Mouse (Mus musculus): Measurements from ENCODE around the gene Dnali1. TPM values are rescaled to one million over a fixed set of nuclear protein-coding genes. Genes with fewer than 3 reads are reported as not detected.
A peak's percentile ranks its signal among the peaks of the same experiment; 100 is the strongest.

Gene Dnali1
- 0.05 and 0.14 TPM in 2 replicates for polyA plus RNA-seq (2015; fragmentation: Nextera tagmentation; extraction: Ambion mirVana)

GRCm38 (mm10) chr4:125065517-125066307, at the start of gene Dnali1:
Dnali1 (minus strand) TSS chr4:125065703.
- 2% methylated on average over 26 of the region's 26 CpGs for WGBS
- H3K4me1 ChIP-seq (replicated peaks; ENCODE audit: insufficient read depth, low read length), result peaks cover 7% of the 10 kb centered on the region
- peak within 1 kb of the TSS; percentile 90 for H3K4me3 ChIP-seq (replicated peaks; ENCODE audit: low read depth, low read length)
- peak; percentile 11; the same call in 1 of the 2 replicates for ATAC-seq (replicated peaks; ENCODE audit: low FRiP score, low read depth)
- peak; percentile 5; the same call in 1 of the 2 replicates for TF ChIP-seq CTCF (IDR thresholded peaks at IDR 0.05; ENCODE audit: low read depth)
- H3K27me3 ChIP-seq (ENCODE audit: insufficient read depth, low read length), result no peaks in the 10 kb centered on the region
- peak; percentile 76 for DNase-seq (ENCODE audit: low spot score)
- peak within 1 kb of the TSS; percentile 91 for H3K9ac ChIP-seq (ENCODE audit: low read depth, low read length)
- peak within 1 kb of the TSS; percentile 76 for H3K4me2 ChIP-seq (ENCODE audit: low read length)
- peak within 1 kb of the TSS; percentile 58 for H3K27ac ChIP-seq
- no peaks in the 10 kb centered on the region for H3K9me3 ChIP-seq (replicated peaks; ENCODE audit: low read length)
- H3K36me3 ChIP-seq (ENCODE audit: insufficient read depth, low read length), result peaks cover 12% of the 10 kb centered on the region

- Histone ChIP-seq H3K36me3 (ENCODE audit: insufficient read depth, low read length) (no peaks in the 10 kb centered on the region; the same call in 1 of the 2 replicates), H3K4me3 (replicated peaks; ENCODE audit: low read depth, low read length) (no peak overlapping the region), H3K4me1 (replicated peaks; ENCODE audit: insufficient read depth, low read length) (peaks cover 13% of the 10 kb centered on the region; the same call in 1 of the 2 replicates), H3K9me3 (replicated peaks; ENCODE audit: low read length) (no peaks in the 10 kb centered on the region), H3K27ac (peak overlapping the region; percentile 66), H3K4me2 (ENCODE audit: low read length) (no peak overlapping the region), H3K9ac (ENCODE audit: low read depth, low read length) (no peak overlapping the region), H3K27me3 (ENCODE audit: insufficient read depth, low read length) (no peaks in the 10 kb centered on the region)
- DNase-seq (ENCODE audit: low spot score) (no peak), ATAC-seq (replicated peaks; ENCODE audit: low FRiP score, low read depth) (no peak)
- no peak for TF ChIP-seq CTCF (IDR thresholded peaks at IDR 0.05; ENCODE audit: low read depth)
- WGBS, result 69% methylated on average over 4 of the region's 4 CpGs
Measured at GRCm38 (mm10) chr4:125115081-125115480, 49.6 kb upstream of the Dnali1 start.

GRCm38 (mm10) chr4:125114638-125115037, 49.1 kb upstream of the Dnali1 start:
- Histone ChIP-seq H3K9ac (ENCODE audit: low read depth, low read length) (no peak overlapping the region), H3K36me3 (ENCODE audit: insufficient read depth, low read length) (0 out of 2 replicates have a peak, but pooled peaks cover under 1% of the 10 kb centered on the region), H3K9me3 (replicated peaks; ENCODE audit: low read length) (no peaks in the 10 kb centered on the region), H3K27me3 (ENCODE audit: insufficient read depth, low read length) (no peaks in the 10 kb centered on the region), H3K4me3 (replicated peaks; ENCODE audit: low read depth, low read length) (no peak overlapping the region), H3K4me2 (ENCODE audit: low read length) (no peak overlapping the region), H3K4me1 (replicated peaks; ENCODE audit: insufficient read depth, low read length) (peaks cover 13% of the 10 kb centered on the region; the same call in 1 of the 2 replicates), H3K27ac (peak overlapping the region; percentile 66)
- peak; percentile 50 for ATAC-seq (replicated peaks; ENCODE audit: low FRiP score, low read depth)
- TF ChIP-seq CTCF (IDR thresholded peaks at IDR 0.05; ENCODE audit: low read depth), result peak; percentile 81
- peak; percentile 94 for DNase-seq (ENCODE audit: low spot score)
- 4% methylated on average over 6 of the region's 6 CpGs for WGBS

- no peak overlapping the region for H3K27ac ChIP-seq
- TF ChIP-seq CTCF (IDR thresholded peaks at IDR 0.05; ENCODE audit: low read depth), result no peak
- H3K9me3 ChIP-seq (replicated peaks; ENCODE audit: low read length), result no peaks in the 10 kb centered on the region
- no peak for DNase-seq (ENCODE audit: low spot score)
- H3K4me3 ChIP-seq (replicated peaks; ENCODE audit: low read depth, low read length), result no peak overlapping the region
- 0 out of 2 replicates have a peak, but pooled peaks cover 19% of the 10 kb centered on the region for H3K36me3 ChIP-seq (ENCODE audit: insufficient read depth, low read length)
- no peak for ATAC-seq (replicated peaks; ENCODE audit: low FRiP score, low read depth)
- H3K4me2 ChIP-seq (ENCODE audit: low read length), result no peak overlapping the region
- H3K9ac ChIP-seq (ENCODE audit: low read depth, low read length), result no peak overlapping the region
- no peaks in the 10 kb centered on the region for H3K4me1 ChIP-seq (replicated peaks; ENCODE audit: insufficient read depth, low read length)
- 90% methylated on average over 9 of the region's 9 CpGs for WGBS
- H3K27me3 ChIP-seq (ENCODE audit: insufficient read depth, low read length), result no peaks in the 10 kb centered on the region
Measured at GRCm38 (mm10) chr4:125105354-125105753, 39.9 kb upstream of the Dnali1 start.

- no peak for TF ChIP-seq CTCF (IDR thresholded peaks at IDR 0.05; ENCODE audit: low read depth)
- no peak overlapping the region for H3K9ac ChIP-seq (ENCODE audit: low read depth, low read length)
- no peaks in the 10 kb centered on the region for H3K4me1 ChIP-seq (replicated peaks; ENCODE audit: insufficient read depth, low read length)
- DNase-seq (ENCODE audit: low spot score), result no peak
- no peak overlapping the region for H3K27ac ChIP-seq
- 77% methylated on average over 13 of the region's 13 CpGs for WGBS
- H3K4me2 ChIP-seq (ENCODE audit: low read length), result no peak overlapping the region
- no peak overlapping the region for H3K4me3 ChIP-seq (replicated peaks; ENCODE audit: low read depth, low read length)
- no peaks in the 10 kb centered on the region for H3K9me3 ChIP-seq (replicated peaks; ENCODE audit: low read length)
- ATAC-seq (replicated peaks; ENCODE audit: low FRiP score, low read depth), result no peak
- 0 out of 2 replicates have a peak, but pooled peaks cover 13% of the 10 kb centered on the region for H3K36me3 ChIP-seq (ENCODE audit: insufficient read depth, low read length)
- H3K27me3 ChIP-seq (ENCODE audit: insufficient read depth, low read length), result no peaks in the 10 kb centered on the region
Measured at GRCm38 (mm10) chr4:125101334-125101733, 35.8 kb upstream of the Dnali1 start.

- Histone ChIP-seq H3K4me3 (replicated peaks; ENCODE audit: low read depth, low read length) (no peak overlapping the region), H3K36me3 (ENCODE audit: insufficient read depth, low read length) (0 out of 2 replicates have a peak, but pooled peaks cover 4% of the 10 kb centered on the region), H3K9ac (ENCODE audit: low read depth, low read length) (no peak overlapping the region), H3K9me3 (replicated peaks; ENCODE audit: low read length) (no peaks in the 10 kb centered on the region), H3K27me3 (ENCODE audit: insufficient read depth, low read length) (no peaks in the 10 kb centered on the region), H3K4me1 (replicated peaks; ENCODE audit: insufficient read depth, low read length) (no peaks in the 10 kb centered on the region), H3K27ac (no peak overlapping the region), H3K4me2 (ENCODE audit: low read length) (no peak overlapping the region)
- DNase-seq (ENCODE audit: low spot score) (peak; percentile 85), ATAC-seq (replicated peaks; ENCODE audit: low FRiP score, low read depth) (peak; percentile 63; the same call in 1 of the 2 replicates)
- WGBS, result 12% methylated on average over 8 of the region's 8 CpGs
- peak; percentile 95 for TF ChIP-seq CTCF (IDR thresholded peaks at IDR 0.05; ENCODE audit: low read depth)
Measured at GRCm38 (mm10) chr4:125099458-125099857, 34.0 kb upstream of the Dnali1 start.

All from kidney, postnatal 0 days (tissue).